Comparison of ENCODE assay signal across 15 mouse cellular contexts in the genomic region with DNA sequence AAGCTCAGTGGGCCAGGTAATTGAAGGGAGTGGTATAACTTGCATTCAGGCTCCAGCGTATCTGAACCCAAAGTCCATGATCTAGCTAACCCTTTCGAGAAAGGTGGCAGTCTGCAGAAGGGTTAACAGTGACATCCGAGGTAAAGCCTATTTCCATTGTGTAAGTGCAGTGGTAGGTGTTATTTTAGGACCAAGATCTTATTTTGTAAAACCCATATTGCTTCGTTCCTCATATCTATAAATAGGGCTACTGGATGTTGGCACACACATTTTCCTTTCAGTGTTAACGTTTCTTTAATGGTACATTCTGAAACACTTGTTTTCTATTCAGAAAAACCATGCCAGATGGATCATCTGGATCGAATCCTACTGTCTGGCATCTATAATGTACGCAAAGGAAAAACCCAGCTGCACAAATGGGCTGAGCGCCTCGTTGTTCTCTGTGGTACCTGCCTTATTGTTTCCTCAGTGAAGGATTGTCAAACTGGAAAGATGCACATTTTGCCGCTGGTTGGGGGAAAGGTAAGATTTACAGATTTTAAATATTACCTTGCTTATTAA. TPM values are rescaled to one million over a fixed set of nuclear protein-coding genes. Genes with fewer than 3 reads are reported as not detected.
DNase-seq lines count a peak whose midpoint lies in the region; ATAC-seq and TF ChIP-seq lines count a peak whose summit lies in the region.
"Had no signal": no experiment of that assay in that cellular context is flagged by ENCODE, and none has a peak within 500 bp of the region (broad histone marks: within the 10 kb centered on the region; RNA-seq: fewer than 3 reads in every experiment).

No protein-coding gene starts in this region.

- H3K9ac ChIP-seq in forebrain, embryonic 15.5 days (replicated peaks), result no peak overlapping the region
- H3K9ac ChIP-seq in CH12.LX (ENCODE audit: insufficient read depth, low read depth), result no peak overlapping the region

- peaks cover 8% of the 10 kb centered on the region for H3K36me3 ChIP-seq in forebrain, embryonic 15.5 days
- H3K36me3 ChIP-seq in forebrain, embryonic 10.5 days (replicated peaks), result peaks cover 44% of the 10 kb centered on the region
- H3K36me3 ChIP-seq in CH12.LX (replicated peaks in 1 of 2; ENCODE audit: control insufficient read depth in 1 of 2, insufficient read depth in 1 of 2, low read length in 1 of 2), result peaks cover 5 to 51% of the 10 kb centered on the region in 2 experiments

- no peak overlapping the region for H3K4me3 ChIP-seq in forebrain, embryonic 15.5 days
- no peak overlapping the region for H3K4me3 ChIP-seq in forebrain, embryonic 10.5 days
- H3K4me3 ChIP-seq in CH12.LX (replicated peaks in 1 of 3; ENCODE audit: low read depth in 2 of 3, low read length in 2 of 3, poor library complexity in 1 of 3), result no peak overlapping the region
- H3K4me3 ChIP-seq: erythroblast, embryonic 14.5 days had no signal

- H3K4me2 ChIP-seq in forebrain, embryonic 15.5 days (replicated peaks), result no peak overlapping the region
- no peak overlapping the region for H3K4me2 ChIP-seq in CH12.LX (ENCODE audit: insufficient read depth, low read depth, poor library complexity, severe bottlenecking)
- H3K4me2 ChIP-seq: midbrain, embryonic 11.5 days had no signal

- peaks cover 14% of the 10 kb centered on the region for H3K4me1 ChIP-seq in forebrain, embryonic 15.5 days
- no peaks in the 10 kb centered on the region for H3K4me1 ChIP-seq in forebrain, embryonic 10.5 days
- peaks cover 2 to 44% of the 10 kb centered on the region in 2 experiments; a peak in 2 of 4 replicates for H3K4me1 ChIP-seq in CH12.LX (ENCODE audit: control insufficient read depth in 1 of 2, insufficient read depth in 2 of 2)

- dilution Hi-C loops in CH12.LX (cut with MboI; ENCODE audit: extremely low pct_ligation_motif_present, extremely low pct_unique_long_range_greater_than_20kb, low sequenced_read_pairs), result no loop called here

- DNase-seq in forebrain, embryonic 10.5 days (ENCODE audit: extremely low spot score, low spot score), result no peak
- peak; percentile 24 for DNase-seq in CH12.LX (ENCODE audit: extremely low read depth)
- DNase-seq in left cerebral cortex, postnatal 25 days (ENCODE audit: low spot score in 2 of 2), result peak; percentile 41 to 77
- no peak for DNase-seq in kidney, adult 9 months
- no peak for DNase-seq in spleen, adult 18-20 months
- no peak for DNase-seq in testis, postnatal 14 days (ENCODE audit: low spot score)
- DNase-seq: adrenal gland, adult 8-10 months; gastrocnemius, postnatal 36 days; heart, postnatal 10 days had no signal

- no peaks in the 10 kb centered on the region for H3K9me3 ChIP-seq in forebrain, embryonic 15.5 days
- no peaks in the 10 kb centered on the region for H3K9me3 ChIP-seq in forebrain, embryonic 10.5 days
- peaks cover 3% of the 10 kb centered on the region for H3K9me3 ChIP-seq in CH12.LX (replicated peaks; ENCODE audit: low read length)

- 68% methylated on average over 10 of the region's 10 CpGs for WGBS in forebrain, embryonic 15.5 days
- WGBS in forebrain, embryonic 10.5 days, result 93% methylated on average over 10 of the region's 10 CpGs

- intact Hi-C loops in left cerebral cortex, postnatal 25 days (cut with DNase I), result no loop called here

- H3K27ac ChIP-seq in forebrain, embryonic 15.5 days (replicated peaks), result peak overlapping the region; percentile 60
- no peak overlapping the region for H3K27ac ChIP-seq in forebrain, embryonic 10.5 days
- no peak overlapping the region for H3K27ac ChIP-seq in CH12.LX (ENCODE audit: insufficient read depth, low read depth)

- in situ Hi-C loops in CH12.LX (cut with MboI; ENCODE audit: low pct_ligation_motif_present, low pct_unique_long_range_greater_than_20kb, low sequenced_read_pairs), result loop anchor here (5.0 kb wide), 1 partner anchor 37 kb away; a partner anchor contains a TSS

- no peak for ATAC-seq in forebrain, embryonic 15.5 days (replicated peaks)
- peak; percentile 84 for ATAC-seq in granulocyte monocyte progenitor cell, adult 5-6 weeks (replicated peaks; ENCODE audit: poor library complexity, severe bottlenecking)
- ATAC-seq: Patski had no signal

- H3K27me3 ChIP-seq in forebrain, embryonic 15.5 days, result no peaks in the 10 kb centered on the region
- no peaks in the 10 kb centered on the region for H3K27me3 ChIP-seq in forebrain, embryonic 10.5 days (ENCODE audit: poor library complexity, severe bottlenecking)
- H3K27me3 ChIP-seq in CH12.LX (replicated peaks), result no peaks in the 10 kb centered on the region
- H3K27me3 ChIP-seq: Patski had no signal

- H3K79me2 ChIP-seq in CH12.LX (replicated peaks; ENCODE audit: control insufficient read depth, extremely low read depth, insufficient read depth, poor library complexity, severe bottlenecking), result no peaks in the 10 kb centered on the region

- no peak for TF ChIP-seq RAD21 in CH12.LX (IDR thresholded peaks at IDR 0.05; ENCODE audit: low read depth, low read length)

- no peak for TF ChIP-seq CTCF in CH12.LX (conservative IDR thresholded peaks at IDR 0.05 in 1 of 2, IDR thresholded peaks at IDR 0.05 in 1 of 2; ENCODE audit: low read depth in 2 of 2, low read length in 2 of 2)

- TF ChIP-seq EP300 in CH12.LX (IDR thresholded peaks at IDR 0.05; ENCODE audit: low read length), result 0 out of 2 replicates have a peak, but pooled peaks have one; percentile 17

- TF ChIP-seq POLR2A in CH12.LX (IDR thresholded peaks at IDR 0.05; ENCODE audit: low read depth, low read length), result no peak

TF ChIP-seq in CH12.LX, 34 proteins besides CTCF, POLR2A, EP300 and RAD21:
- TF ChIP-seq NRF1 (IDR thresholded peaks at IDR 0.05; ENCODE audit: low read depth, low read length), result no peak
- no peak for TF ChIP-seq IRF4 (IDR thresholded peaks at IDR 0.05; ENCODE audit: low read depth, low read length)
- TF ChIP-seq MEF2A (IDR thresholded peaks at IDR 0.05; ENCODE audit: borderline replicate concordance, low read depth, low read length), result peak; percentile 82; the same call in 1 of the 2 replicates
- TF ChIP-seq SIN3A (IDR thresholded peaks at IDR 0.05; ENCODE audit: low read length), result no peak
- TF ChIP-seq MYC (IDR thresholded peaks at IDR 0.05; ENCODE audit: low read depth, low read length), result no peak

RNA-seq across cellular contexts. Expression of a gene that starts 35.6 kb away (rescaled TPM):
- 4.0 and 4.9 TPM in 2 replicates for polyA plus RNA-seq in forebrain, embryonic 15.5 days (2015; fragmentation: Nextera tagmentation; extraction: Ambion mirVana)
- 2.2 and 2.9 TPM in 2 replicates for polyA plus RNA-seq in forebrain, embryonic 10.5 days (2016; fragmentation: Nextera tagmentation; extraction: Ambion mirVana)
- total RNA-seq in CH12.LX (2012; rRNA removed) (3.1 and 3.8 TPM in 2 replicates), CH12.LX (2014; rRNA removed) (2.9 and 3.5 TPM in 2 replicates)
- 8.9 and 9.2 TPM in 2 replicates for polyA plus RNA-seq in CH12.LX (2012; ENCODE audit: insufficient read length, low read depth)
- 7.6 and 12.6 TPM in 2 replicates for total RNA-seq in granulocyte monocyte progenitor cell, adult 5-6 weeks (2014; fragmentation: Nextera tagmentation)
- 8.8 and 9.6 TPM in 2 replicates for total RNA-seq in granulocyte monocyte progenitor cell, adult 5-6 weeks (2017)
- 10 to 100 TPM; 33.7 to 35.1 TPM for total RNA-seq in left cerebral cortex, postnatal 25 days (2021)

RNA-seq across cellular contexts. Expression of a gene that starts 58.0 kb away (rescaled TPM):
- 2.0 and 2.2 TPM in 2 replicates for polyA plus RNA-seq in forebrain, embryonic 15.5 days (2015; fragmentation: Nextera tagmentation; extraction: Ambion mirVana)
- polyA plus RNA-seq in forebrain, embryonic 10.5 days (2016; fragmentation: Nextera tagmentation; extraction: Ambion mirVana), result 0.90 and 0.99 TPM in 2 replicates
- total RNA-seq in CH12.LX (2012; rRNA removed) (not detected in 2 replicates), CH12.LX (2014; rRNA removed) (not detected in 2 replicates)
- not detected in 2 replicates for polyA plus RNA-seq in CH12.LX (2012; ENCODE audit: insufficient read length, low read depth)
- not detected in 2 replicates for total RNA-seq in granulocyte monocyte progenitor cell, adult 5-6 weeks (2014; fragmentation: Nextera tagmentation)
- total RNA-seq in granulocyte monocyte progenitor cell, adult 5-6 weeks (2017), result not detected in 2 replicates
- not detected for total RNA-seq in left cerebral cortex, postnatal 25 days (2021)
- total RNA-seq: gastrocnemius, postnatal 36 days; neutrophil, adult 5-6 weeks had no signal
- polyA plus RNA-seq: erythroblast, embryonic 14.5 days had no signal

Comparison
In these comparisons a context has a peak if more than half of its experiments do, and no peak if none do; other contexts are left out.
1. DNase-seq: peak in CH12.LX (single experiment) and left cerebral cortex, postnatal 25 days (2 of 2); none in forebrain, embryonic 10.5 days (single experiment), kidney, adult 9 months (single experiment), spleen, adult 18-20 months (0 of 2) and testis, postnatal 14 days (single experiment).